Mouse (Mus musculus) megakaryocyte, embryonic 14.5 days (primary cell): ENCODE results near the gene Gnat2.

Source experiments
- FLI1 ChIP-seq: IDR thresholded peaks from 2 replicates; pipeline ENCODE4 v1.6.1; 2012; ENCODE audit warnings: low read length, inconsistent platforms, mixed read lengths
- GATA1 ChIP-seq: IDR thresholded peaks from 3 replicates; pipeline ENCODE4 v1.6.1; 2012; ENCODE audit warnings: mixed read lengths, low read length, inconsistent platforms, borderline replicate concordance

GRCm38 (mm10) chr3:108105281-108105680 lies 12.7 kb downstream of the Gnat2 start:
- TF ChIP-seq GATA1 (no peak), FLI1 (no peak)
